Mouse (Mus musculus): Measurements from ENCODE around the gene Bbof1.

The Bbof1 gene

DNA sequence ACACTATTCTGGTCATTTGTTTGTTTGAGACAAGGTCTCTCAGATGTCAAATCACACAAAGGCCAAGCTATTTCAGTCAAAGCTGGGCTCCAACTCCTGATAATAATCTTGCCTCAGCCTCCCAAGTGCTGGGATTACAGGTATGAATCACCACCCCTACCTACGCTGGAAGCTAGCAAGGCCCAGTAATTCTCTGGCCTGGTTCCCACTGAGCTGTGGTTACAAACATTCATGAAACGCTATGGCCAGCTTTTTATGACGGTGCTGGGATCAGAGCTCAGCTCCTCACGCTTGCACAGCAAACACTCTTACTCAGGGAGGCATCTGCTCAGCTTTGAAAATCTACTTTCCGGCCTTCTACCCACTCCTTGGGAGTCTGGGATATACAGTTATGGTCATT, 15.0 kb upstream of the Bbof1 start:
- TF ChIP-seq GATA4 (IDR thresholded peaks at IDR 0.05; ENCODE audit: insufficient replicate concordance, low read length), result no peak

DNA sequence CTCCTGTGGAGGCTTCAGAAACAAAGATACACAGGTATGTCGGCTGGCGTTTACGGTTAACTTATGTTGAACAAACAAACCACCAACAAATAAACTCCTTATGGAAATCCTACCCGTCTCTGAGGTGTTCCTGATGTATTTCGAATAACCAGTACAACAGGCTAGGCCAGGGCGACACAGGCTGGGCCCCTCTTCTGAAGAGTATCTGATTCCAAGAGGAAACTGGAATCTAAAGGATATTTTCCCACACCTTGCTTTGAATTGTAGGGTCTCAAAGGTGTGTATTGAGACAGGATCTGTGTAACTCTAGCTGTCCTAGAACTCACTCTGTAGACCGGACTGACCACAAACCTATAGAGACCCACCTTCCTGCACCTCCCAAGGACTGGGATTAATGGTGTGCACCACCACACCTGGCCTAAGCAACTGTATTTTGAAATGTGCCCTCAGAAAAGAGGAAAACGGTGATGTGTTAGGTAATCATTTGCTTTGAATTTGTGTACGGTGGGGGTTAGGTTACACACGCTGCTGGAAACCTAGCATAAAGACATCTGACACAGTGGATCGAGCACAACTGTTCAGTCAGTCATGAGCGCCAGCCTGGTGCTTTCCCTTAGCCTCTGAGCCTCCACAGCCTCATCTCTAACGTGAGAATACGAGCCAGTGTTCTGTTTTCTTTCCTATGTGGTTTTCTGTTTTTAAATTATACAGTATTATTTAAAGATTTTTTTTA, 11.8 kb upstream of the Bbof1 start:
- no peak for TF ChIP-seq GATA4 (IDR thresholded peaks at IDR 0.05; ENCODE audit: insufficient replicate concordance, low read length)

DNA sequence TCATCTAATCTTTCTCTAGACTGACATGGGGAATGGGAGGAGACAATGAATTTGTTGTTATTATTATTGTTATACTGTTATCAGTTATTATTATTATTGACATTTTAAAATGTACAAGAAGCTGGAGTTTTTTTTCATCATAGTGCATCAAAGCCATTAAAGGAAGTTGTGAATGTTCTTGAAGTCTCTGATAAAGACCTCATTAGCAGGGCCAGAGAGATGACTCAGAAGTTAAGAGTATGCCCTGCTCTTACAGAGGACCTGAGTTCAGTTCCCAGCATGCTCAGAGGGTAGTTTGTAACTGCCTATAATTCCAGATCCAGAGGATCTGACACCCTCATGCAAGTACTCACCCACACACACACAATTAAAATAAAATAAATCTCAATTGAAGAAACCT, 11.2 kb upstream of the Bbof1 start:
- no peak for TF ChIP-seq GATA4 (IDR thresholded peaks at IDR 0.05; ENCODE audit: insufficient replicate concordance, low read length)

DNA sequence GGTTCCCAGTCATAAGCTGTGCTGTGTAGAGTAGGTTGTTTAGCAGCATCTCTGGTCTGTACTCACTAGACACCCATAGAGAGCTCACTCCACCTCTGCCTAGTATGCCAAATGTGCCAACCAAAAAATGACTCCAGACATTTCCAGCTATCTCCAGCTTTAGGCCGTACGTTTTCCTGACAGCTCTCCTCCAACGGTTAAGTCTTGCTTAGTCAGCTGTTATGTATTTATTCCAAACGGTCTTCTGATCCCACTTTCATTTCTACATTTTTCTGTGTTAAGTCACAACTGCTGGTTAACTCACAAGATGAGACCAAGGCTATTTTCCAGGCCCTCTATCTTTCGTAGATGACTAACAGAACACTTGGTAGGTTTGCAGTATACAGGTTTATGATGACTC, 10.2 kb upstream of the Bbof1 start:
- TF ChIP-seq GATA4 (IDR thresholded peaks at IDR 0.05; ENCODE audit: insufficient replicate concordance, low read length), result no peak

DNA sequence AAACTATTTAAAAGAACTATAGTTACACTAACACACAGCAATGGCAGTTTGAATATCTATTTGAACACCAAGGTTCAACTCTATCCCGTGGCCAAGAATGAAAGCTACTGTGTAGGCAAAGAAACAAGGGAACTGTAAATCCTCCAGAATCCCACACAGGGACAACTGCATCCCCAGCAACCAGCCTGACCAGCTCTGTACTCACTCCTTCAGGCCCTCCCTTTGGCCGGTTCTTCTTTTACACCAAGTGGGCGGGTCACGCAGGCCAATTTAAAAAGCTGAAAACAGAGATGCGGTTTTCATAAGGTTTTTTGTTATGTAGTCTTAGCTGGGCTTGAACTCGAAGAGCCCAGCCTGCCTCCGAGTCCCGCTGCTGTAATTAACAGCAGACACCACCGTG, 9.7 kb upstream of the Bbof1 start:
- no peak for TF ChIP-seq GATA4 (IDR thresholded peaks at IDR 0.05; ENCODE audit: insufficient replicate concordance, low read length)

DNA sequence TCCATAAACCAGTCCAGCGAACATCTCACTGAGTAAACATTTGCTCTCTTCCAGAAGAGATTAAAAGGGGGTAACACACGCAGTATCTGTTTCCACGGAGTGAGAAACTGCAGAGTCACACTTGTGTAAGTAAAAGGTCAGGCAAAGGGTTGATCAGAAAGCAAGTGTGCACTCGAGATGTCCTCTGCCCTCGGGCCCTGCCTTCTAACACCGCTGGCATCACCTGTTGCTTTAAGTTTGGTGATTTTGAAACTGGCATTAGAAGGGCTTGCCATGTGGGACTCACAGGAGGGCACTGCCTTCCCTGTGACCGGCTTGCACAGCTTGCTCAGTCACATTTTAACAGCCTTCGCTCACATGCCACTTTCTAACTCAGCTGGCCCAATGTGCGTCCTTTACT, 9.2 kb upstream of the Bbof1 start:
- TF ChIP-seq GATA4 (IDR thresholded peaks at IDR 0.05; ENCODE audit: insufficient replicate concordance, low read length), result no peak

DNA sequence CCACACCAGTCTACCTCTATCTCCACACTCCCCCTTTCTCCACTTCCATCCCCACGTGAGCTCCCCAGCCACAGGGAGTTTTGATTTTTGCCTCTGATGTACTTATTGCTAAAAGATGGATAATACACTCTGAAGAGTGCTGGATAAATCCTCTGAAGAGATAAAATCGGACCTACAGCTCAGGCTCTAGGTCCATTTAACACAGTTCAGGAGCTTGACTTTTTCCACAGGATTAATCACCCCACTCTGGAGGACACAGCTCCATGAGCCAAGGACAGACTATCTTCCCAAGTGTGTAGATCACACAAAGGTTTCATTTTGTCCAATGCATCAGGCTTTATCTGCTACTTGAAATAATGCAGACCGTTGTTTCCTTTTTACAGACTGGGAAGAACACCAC, 8.8 kb upstream of the Bbof1 start:
- no peak for TF ChIP-seq GATA4 (IDR thresholded peaks at IDR 0.05; ENCODE audit: insufficient replicate concordance, low read length)

DNA sequence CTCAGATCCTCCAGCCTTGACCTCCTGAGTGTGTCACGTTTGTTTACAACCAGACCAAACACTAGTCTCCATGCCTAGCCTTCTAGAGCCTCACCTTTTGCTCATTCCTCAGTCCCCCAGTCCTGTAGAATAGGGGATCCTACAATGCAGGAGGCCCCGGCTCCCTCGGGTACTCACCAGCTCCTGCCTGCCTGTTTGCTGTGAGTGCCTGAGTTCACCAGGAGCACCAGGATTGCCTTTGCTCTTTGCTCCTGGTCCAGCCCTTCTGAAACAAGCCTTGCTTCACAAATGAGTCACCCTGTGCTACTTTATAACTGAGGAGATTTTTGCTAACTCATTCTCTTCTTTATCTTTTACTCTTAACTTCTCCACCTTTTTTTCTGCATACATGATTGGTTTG, 8.2 kb upstream of the Bbof1 start:
- TF ChIP-seq GATA4 (IDR thresholded peaks at IDR 0.05; ENCODE audit: insufficient replicate concordance, low read length), result peak; percentile 41; the same call in 1 of the 2 replicates

DNA sequence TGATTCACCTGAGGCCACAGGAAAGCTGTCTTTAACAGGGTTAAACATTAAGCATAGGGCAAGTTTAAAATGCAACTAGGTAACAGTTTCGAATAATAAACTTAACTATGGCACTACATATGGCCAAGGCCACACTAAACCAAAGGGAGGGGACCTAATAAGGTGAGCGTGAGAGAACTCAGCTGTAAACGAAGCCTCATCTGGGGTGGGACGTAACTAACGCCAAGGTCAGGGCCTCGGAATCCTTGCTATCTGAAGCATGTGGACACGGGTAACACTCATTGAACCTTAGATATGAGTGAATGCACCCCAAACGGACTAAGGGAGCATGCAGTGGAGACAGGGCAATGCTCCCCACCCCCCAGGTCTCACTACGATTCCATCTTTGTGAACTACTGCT, 5.9 kb upstream of the Bbof1 start:
- TF ChIP-seq GATA4 (IDR thresholded peaks at IDR 0.05; ENCODE audit: insufficient replicate concordance, low read length), result no peak

DNA sequence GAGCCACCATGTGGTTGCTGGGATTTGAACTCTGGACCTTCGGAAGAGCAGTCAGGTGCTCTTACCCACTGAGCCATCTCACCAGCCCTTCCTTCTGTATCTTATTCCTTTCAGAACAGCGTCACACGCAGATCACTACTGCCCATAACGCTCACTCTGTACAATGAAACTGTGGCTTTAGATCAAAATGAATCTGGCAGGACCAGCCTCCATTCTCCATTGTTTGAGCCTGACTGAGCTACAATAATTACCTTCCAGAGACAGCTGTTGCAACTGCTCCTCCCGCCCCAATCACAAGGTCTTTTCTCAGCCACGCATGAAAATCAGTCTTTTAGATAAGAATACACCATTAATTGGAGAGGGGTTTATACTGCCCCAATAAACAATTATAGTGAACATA, 4.3 kb upstream of the Bbof1 start:
- TF ChIP-seq GATA4 (IDR thresholded peaks at IDR 0.05; ENCODE audit: insufficient replicate concordance, low read length), result no peak

DNA sequence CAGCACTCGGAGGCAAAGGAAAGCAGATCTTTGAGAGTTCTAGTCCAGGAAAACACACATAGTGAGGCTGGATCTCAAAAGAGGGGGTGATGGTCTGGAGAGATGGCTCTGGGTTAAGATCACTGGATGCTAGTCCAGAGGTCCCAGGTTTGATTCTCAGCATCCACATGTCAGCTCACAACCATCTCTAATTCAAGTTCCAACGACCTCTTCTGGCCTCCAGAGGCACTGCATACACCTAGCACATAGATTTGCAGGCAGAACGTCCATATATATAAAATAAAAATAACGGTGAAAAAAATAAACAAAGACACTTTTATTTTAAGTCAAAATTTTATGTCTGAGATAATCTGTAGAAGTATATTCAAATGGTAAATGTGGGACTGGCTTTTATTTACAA, 1.6 kb upstream of the Bbof1 start:
- TF ChIP-seq GATA4 (IDR thresholded peaks at IDR 0.05; ENCODE audit: insufficient replicate concordance, low read length), result no peak

DNA sequence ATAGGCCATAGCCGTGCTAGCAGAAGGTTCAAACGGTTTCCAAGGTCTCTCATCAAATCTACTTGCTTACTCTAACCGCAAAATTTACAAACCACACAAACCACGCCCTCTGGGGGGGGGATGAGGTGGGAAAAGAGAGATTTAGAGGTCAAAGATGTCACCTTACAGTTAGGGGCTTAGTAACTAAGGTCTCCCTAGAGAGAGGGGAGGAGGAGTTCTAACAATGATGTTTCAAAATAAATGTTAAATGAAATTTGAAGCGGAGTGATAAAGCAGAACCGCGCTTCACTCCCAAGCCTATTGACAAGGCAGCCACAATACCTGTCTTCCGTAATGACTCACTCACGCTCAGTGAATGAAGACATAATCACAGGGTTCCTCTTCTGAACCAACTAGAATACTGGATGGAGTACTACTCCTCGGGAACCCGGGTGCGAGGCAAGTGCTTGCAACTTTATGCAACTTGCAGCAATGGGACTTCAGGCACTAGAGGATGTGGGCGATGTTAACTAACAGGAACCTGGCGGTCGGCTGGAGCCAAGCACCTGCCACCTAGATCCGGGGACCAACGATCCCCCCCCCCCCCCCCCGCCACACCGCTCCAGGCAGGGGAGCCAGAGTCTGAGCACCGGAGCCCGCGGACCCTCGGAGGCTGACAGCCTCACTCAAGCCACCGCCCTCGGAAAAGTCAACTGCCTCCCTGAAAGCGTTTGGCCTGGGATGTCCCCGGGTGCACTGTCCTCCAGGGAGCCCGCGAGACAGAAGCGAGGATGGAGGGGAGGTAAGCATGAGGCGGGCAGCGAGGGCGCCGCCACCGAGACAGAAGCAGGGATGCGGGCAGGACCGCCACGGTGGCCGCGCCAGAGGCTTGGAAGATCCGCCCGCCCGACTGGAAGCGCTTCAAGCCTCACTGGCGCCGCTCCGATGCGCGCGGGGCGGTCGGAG, 725 bp upstream of the Bbof1 start:
- TF ChIP-seq GATA4 (IDR thresholded peaks at IDR 0.05; ENCODE audit: insufficient replicate concordance, low read length), result no peak

DNA sequence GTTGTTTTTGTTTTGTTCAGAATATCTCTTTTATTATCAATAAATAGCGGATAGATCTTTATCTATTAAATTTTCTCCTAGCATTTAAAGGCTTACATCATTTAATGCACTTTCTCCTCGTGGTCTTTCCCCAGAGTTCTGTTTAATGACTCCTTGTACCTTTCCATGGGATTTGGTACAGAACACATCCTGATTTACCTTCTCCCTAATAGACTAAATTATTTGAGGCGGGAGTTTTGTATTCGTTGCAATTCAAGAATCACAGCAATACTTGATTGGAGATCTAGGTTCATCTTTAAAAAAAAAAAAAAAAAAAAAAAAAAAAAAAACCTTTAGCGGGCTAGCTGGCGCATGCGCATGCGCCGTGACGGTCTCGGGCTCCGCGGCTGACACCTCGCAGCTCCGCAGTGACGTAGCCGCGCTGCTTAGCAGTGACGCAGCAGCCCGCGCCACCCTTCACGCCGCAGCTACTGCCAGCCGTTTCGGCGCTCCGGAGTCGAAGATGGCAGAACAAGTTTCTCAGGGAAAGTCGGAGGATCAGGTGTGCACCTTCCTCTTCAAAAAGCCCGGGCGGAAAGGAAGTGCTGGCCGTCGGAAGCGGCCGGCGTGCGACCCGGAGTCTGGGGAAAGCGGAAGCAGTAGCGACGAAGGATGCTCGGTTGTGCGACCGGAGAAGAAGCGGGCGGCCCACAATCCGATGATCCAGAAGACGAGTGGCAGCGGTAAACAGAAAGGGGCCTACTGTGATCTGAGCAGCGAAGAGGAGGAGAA, 8.1 kb downstream of the Bbof1 start, which contains the start of gene Rnf113a2:
TSS of gene Rnf113a2 (plus strand) at position 363 of the 771 bp plus-strand sequence.
- TF ChIP-seq GATA4 (IDR thresholded peaks at IDR 0.05; ENCODE audit: insufficient replicate concordance, low read length), result no peak

DNA sequence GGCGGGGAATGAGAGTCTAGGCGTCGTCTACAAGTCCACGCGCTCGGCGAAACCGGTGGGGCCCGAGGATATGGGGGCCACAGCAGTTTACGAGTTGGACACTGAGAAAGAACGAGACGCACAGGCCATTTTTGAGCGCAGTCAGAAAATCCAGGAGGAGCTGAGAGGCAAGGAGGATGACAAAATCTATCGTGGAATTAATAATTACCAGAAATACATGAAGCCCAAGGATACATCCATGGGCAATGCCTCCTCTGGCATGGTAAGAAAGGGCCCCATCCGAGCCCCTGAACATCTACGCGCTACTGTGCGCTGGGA, 8.7 kb downstream of the Bbof1 start:
- no peak for TF ChIP-seq GATA4 (IDR thresholded peaks at IDR 0.05; ENCODE audit: insufficient replicate concordance, low read length)

DNA sequence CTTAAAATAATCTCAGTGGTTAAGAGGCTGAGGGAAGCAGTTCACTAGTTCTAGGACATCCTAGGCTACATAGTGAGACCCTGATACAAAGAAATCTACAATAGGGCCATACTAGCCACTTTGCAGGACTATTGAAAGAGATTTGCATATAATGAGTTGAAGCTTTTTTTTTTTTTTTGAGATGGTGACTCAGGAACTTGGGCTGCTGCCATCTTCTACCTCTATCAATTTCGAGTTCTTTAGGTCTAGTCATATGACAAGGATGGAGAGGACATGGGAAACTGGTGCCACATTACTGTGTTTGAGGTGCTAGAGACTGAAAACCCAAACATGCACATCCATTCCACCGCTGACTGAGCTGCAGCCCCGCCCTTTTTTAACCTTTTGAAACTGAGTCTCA, 15.1 kb downstream of the Bbof1 start:
- TF ChIP-seq GATA4 (IDR thresholded peaks at IDR 0.05; ENCODE audit: insufficient replicate concordance, low read length), result no peak

DNA sequence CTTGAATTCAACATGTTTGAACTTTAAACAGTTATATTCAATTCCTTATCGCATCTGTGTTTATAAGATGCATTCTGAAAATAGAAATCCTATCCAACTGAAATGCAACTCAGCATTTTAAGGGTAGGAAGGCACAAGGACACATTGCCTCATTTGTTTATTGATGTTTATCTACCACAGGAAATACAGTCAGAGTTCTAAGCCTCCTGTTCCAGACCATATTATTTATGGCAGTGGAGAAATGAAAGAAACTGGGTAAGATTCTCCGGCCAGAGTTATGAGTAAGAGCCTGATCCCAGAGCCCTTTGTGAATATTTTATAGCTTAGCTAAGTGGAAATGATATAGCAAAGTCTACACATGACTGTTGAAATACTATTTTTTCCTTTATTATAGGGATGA, 21.0 kb downstream of the Bbof1 start:
- no peak for TF ChIP-seq GATA4 (IDR thresholded peaks at IDR 0.05; ENCODE audit: insufficient replicate concordance, low read length)

Data from liver, adult (tissue).